Mouse (Mus musculus) forebrain, embryonic 15.5 days (tissue): Measurements from ENCODE around the gene Syce3. TPM values are rescaled to one million over a fixed set of nuclear protein-coding genes. Genes with fewer than 3 reads are reported as not detected.
A peak's percentile ranks its signal among the peaks of the same experiment; 100 is the strongest.

Source experiments
- ATAC-seq: fragments of 200-750 bp; cut with Nextera tagmentation; replicated peaks from 2 replicates; pipeline ENCODE4 v1.8.0; 2017; ENCODE audit warnings: mild to moderate bottlenecking, moderate TSS enrichment, moderate library complexity
- H3K27ac ChIP-seq: fragments of 300-500 bp; sonication (generic); replicated peaks from 2 replicates; pipeline ENCODE4 v1.5.1; 2015; ENCODE audit warnings: mild to moderate bottlenecking, inconsistent platforms
- H3K27me3 ChIP-seq: fragments of 300-500 bp; sonication (generic); 2 replicates; pipeline ENCODE4 v1.6.1; 2015; ENCODE audit warnings: inconsistent platforms
- H3K36me3 ChIP-seq: fragments of 300-500 bp; sonication (generic); 2 replicates; pipeline ENCODE4 v1.6.1; 2015; ENCODE audit warnings: mild to moderate bottlenecking, inconsistent platforms
- H3K4me1 ChIP-seq: fragments of 300-500 bp; sonication (generic); 2 replicates; pipeline ENCODE4 v1.6.1; 2015; ENCODE audit warnings: inconsistent platforms
- H3K4me2 ChIP-seq: fragments of 300-500 bp; sonication (generic); replicated peaks from 2 replicates; pipeline ENCODE4 v1.6.1; 2015; ENCODE audit warnings: mild to moderate bottlenecking, inconsistent platforms
- H3K4me3 ChIP-seq: fragments of 300-500 bp; sonication (generic); 2 replicates; pipeline ENCODE4 v1.5.1; 2015; ENCODE audit warnings: mild to moderate bottlenecking, inconsistent platforms
- H3K9ac ChIP-seq: fragments of 300-500 bp; sonication (generic); replicated peaks from 2 replicates; pipeline ENCODE4 v1.6.1; 2015; ENCODE audit warnings: mild to moderate bottlenecking, inconsistent platforms
- H3K9me3 ChIP-seq: fragments of 300-500 bp; sonication (generic); 2 replicates; pipeline ENCODE4 v1.6.1; 2016; ENCODE audit warnings: inconsistent platforms
- WGBS: fragments of 180-500 bp; shearing (Covaris S2); methylation state at CpG from one replicate; pipeline ENCODE4 v1.1.7; 2015; ENCODE audit warnings: mixed read lengths; 5-methylcytosine and 5-hydroxymethylcytosine counted together
- polyA plus RNA-seq: library from polyadenylated mRNA; unstranded; fragments of >200 nt; fragmentation: Nextera tagmentation; extraction: Ambion mirVana; gene quantifications from 2 replicates; pipeline ENCODE4 v1.2.1, GENCODE M21; 2015

Gene Syce3
- polyA plus RNA-seq, 1 experiment from 2014 or later: not detected

- H3K9ac ChIP-seq: peak overlapping the region; percentile 73
- H3K27ac ChIP-seq: peak overlapping the region; percentile 84
- no peaks in the 10 kb centered on the region for H3K9me3 ChIP-seq
- H3K4me3 ChIP-seq: peak overlapping the region; percentile 62
- under 1% methylated on average over 15 of the region's 15 CpGs for WGBS
- no peaks in the 10 kb centered on the region for H3K27me3 ChIP-seq
- peaks cover 37% of the 10 kb centered on the region for H3K4me1 ChIP-seq
- H3K4me2 ChIP-seq: peak overlapping the region; percentile 84
- H3K36me3 ChIP-seq: peaks cover 30% of the 10 kb centered on the region
- ATAC-seq: peak; percentile 66
Observed at GRCm38 (mm10) chr15:89356372-89356771, 53.9 kb downstream of the Syce3 start.

DNA sequence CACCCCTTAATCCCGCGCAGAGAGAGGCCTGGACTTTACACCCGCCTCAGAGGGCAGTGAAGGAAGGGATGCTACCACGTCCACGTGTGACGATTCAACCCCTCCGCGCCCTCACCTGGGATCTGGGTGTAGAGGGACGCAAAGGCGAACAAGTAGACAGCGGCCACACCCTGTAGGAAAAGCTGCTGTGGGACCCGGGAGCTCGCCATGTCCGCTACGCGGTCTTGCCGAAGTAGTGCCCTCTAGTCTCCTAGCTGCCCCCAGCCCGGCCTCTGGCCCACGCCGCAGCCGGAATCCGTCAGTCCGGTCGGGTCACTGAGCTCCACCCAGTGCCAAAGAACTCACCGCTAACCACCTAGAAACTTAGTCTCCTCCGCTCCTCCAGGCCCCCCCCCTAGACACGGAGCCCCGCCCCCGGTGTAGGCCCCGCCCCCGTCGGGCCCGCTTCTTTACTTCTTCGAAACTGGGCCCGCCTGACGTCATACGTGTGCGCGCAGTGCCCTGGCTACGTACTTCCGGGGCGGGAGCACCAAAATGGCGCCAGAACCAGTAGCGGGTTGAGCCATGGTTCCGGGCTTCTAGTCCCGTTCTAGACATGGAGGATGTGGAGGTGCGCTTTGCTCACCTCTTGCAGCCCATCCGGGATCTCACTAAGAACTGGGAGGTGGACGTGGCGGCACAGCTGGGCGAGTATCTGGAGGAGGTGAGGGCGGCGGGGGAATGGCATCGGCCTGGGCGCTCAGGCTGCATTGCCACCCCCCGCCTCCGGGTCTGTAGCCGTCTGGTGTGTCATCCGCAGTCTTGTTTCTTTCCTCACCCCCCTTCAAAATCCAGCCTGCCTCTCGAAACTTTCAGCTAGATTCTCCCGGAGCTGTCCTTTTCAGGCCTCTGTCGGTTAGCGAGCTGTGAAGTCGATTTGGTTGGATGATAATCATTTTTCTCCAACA lies 54.8 kb downstream of the Syce3 start, which contains the start of the genes Lmf2 and Ncaph2:
Gene Lmf2, minus strand, starts transcription at position 419 of the 947 bp plus-strand sequence.
Gene Ncaph2, plus strand, starts transcription at position 479 of the 947 bp plus-strand sequence.
- Histone ChIP-seq H3K9ac (peak within 1 kb of the TSS; percentile 73), H3K27me3 (no peaks in the 10 kb centered on the region), H3K4me2 (peak within 1 kb of the TSS; percentile 84), H3K4me3 (peak within 1 kb of the TSS; percentile 62), H3K27ac (peak within 1 kb of the TSS; percentile 84), H3K9me3 (no peaks in the 10 kb centered on the region), H3K4me1 (peaks cover 37% of the 10 kb centered on the region), H3K36me3 (peaks cover 30% of the 10 kb centered on the region)
- under 1% methylated on average over 64 of the region's 64 CpGs for WGBS
- ATAC-seq: peak; percentile 92

- peak overlapping the region; percentile 84 for H3K4me2 ChIP-seq
- no peaks in the 10 kb centered on the region for H3K27me3 ChIP-seq
- peaks cover 28% of the 10 kb centered on the region for H3K36me3 ChIP-seq
- peak overlapping the region; percentile 62 for H3K4me3 ChIP-seq
- H3K9me3 ChIP-seq: no peaks in the 10 kb centered on the region
- 83% methylated on average over 7 of the region's 7 CpGs for WGBS
- no peak overlapping the region for H3K27ac ChIP-seq
- peaks cover 37% of the 10 kb centered on the region for H3K4me1 ChIP-seq
- peak overlapping the region; percentile 73 for H3K9ac ChIP-seq
- ATAC-seq: no peak
Observed at GRCm38 (mm10) chr15:89354455-89354854, 55.8 kb downstream of the Syce3 start.

DNA sequence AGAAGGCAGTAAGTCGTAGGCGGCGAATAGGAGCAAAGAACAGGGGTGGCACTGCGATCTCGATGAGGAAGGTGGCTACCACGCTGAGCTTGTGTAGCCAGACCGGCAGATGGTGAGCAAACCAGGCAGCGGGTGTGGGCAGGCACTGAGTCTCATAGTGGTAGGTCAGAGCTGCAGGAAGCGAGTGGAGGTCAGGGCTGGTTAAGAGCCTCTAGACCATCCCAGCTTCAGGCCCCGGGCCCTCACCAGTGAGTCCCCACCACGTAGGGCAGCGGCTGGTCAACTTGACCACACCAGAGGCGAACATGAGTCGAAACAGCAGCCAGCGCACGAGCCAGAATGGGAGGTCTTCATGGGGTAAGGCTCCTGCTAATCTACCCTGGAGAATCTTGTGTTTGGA lies 56.5 kb downstream of the Syce3 start:
- Histone ChIP-seq H3K9ac (no peak overlapping the region), H3K36me3 (peaks cover 28% of the 10 kb centered on the region)

GRCm38 (mm10) chr15:89352795-89353194 lies 57.5 kb downstream of the Syce3 start:
- 97% methylated on average over 12 of the region's 12 CpGs for WGBS
- no peak overlapping the region for H3K27ac ChIP-seq
- H3K9ac ChIP-seq: no peak overlapping the region
- no peaks in the 10 kb centered on the region for H3K9me3 ChIP-seq
- peaks cover 28% of the 10 kb centered on the region for H3K36me3 ChIP-seq
- no peak for ATAC-seq
- H3K4me1 ChIP-seq: peaks cover 31% of the 10 kb centered on the region
- H3K4me3 ChIP-seq: no peak overlapping the region
- H3K4me2 ChIP-seq: no peak overlapping the region
- H3K27me3 ChIP-seq: no peaks in the 10 kb centered on the region

More for the DNA sequence above, 56.5 kb downstream of the Syce3 start:
- Histone ChIP-seq H3K4me3 (no peak overlapping the region), H3K4me1 (peaks cover 37% of the 10 kb centered on the region), H3K27me3 (no peaks in the 10 kb centered on the region), H3K9me3 (no peaks in the 10 kb centered on the region), H3K27ac (no peak overlapping the region), H3K4me2 (peak overlapping the region; percentile 84; the same call in 1 of the 2 replicates)
- WGBS: 95% methylated on average over 16 of the region's 16 CpGs
- ATAC-seq: no peak

GRCm38 (mm10) chr15:89352054-89352453 lies 58.2 kb downstream of the Syce3 start:
- no peak for ATAC-seq
- no peak overlapping the region for H3K27ac ChIP-seq

DNA sequence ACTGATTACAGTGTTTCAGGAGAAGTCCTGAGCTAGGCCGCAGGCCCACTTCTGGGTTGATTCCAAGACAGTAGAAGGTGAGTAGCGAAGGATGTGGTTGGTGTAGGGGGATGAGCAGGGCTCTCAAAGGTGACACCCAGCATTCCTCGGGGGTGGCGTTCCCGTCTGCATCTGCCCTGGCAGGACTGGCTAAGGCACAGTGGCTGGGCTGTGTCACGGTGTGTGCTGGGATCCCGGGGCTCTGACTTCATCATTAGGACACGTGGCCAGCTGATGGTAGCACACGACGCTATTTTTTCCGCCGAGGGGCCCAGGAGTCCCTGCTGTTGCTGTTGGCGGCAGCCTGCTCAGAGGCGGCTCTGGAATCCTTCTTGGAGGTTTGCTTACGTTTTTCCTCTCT lies 59.0 kb downstream of the Syce3 start:
- no peak for ATAC-seq
- Histone ChIP-seq H3K27ac (no peak overlapping the region), H3K9ac (no peak overlapping the region), H3K4me1 (peaks cover 16% of the 10 kb centered on the region), H3K9me3 (no peaks in the 10 kb centered on the region), H3K4me2 (no peak overlapping the region), H3K36me3 (peaks cover 28% of the 10 kb centered on the region), H3K4me3 (no peak overlapping the region), H3K27me3 (no peaks in the 10 kb centered on the region)
- 93% methylated on average over 15 of the region's 15 CpGs for WGBS

More at GRCm38 (mm10) chr15:89352054-89352453, 58.2 kb downstream of the Syce3 start:
- peaks cover 23% of the 10 kb centered on the region for H3K4me1 ChIP-seq
- H3K9me3 ChIP-seq: no peaks in the 10 kb centered on the region
- no peak overlapping the region for H3K9ac ChIP-seq
- WGBS: 95% methylated on average over 14 of the region's 14 CpGs
- H3K36me3 ChIP-seq: peaks cover 28% of the 10 kb centered on the region
- no peaks in the 10 kb centered on the region for H3K27me3 ChIP-seq
- no peak overlapping the region for H3K4me3 ChIP-seq
- H3K4me2 ChIP-seq: no peak overlapping the region

DNA sequence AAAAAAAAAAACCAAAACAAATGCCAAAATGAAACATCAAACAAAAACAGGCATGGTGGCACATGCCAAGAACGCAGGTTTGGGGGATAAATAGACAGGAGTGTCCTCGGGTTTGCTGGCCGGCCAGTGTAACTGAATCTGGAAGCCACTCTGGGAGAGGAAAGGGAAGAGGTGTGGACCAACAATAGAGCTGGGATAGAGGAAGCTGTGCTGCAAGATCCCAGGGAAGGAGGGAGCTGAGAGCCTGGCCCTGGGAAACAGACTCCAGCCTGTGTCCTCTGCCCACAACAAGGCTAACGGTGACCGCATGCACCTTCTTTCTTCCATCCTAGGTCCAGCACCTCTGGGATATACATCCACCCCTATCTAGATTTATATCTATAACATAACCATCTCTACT lies 59.9 kb downstream of the Syce3 start:
- Histone ChIP-seq H3K4me2 (no peak overlapping the region), H3K27me3 (no peaks in the 10 kb centered on the region), H3K9ac (no peak overlapping the region), H3K36me3 (peaks cover 28% of the 10 kb centered on the region), H3K27ac (no peak overlapping the region), H3K4me3 (no peak overlapping the region), H3K9me3 (no peaks in the 10 kb centered on the region), H3K4me1 (peaks cover 15% of the 10 kb centered on the region)
- WGBS: 87% methylated on average over 5 of the region's 5 CpGs
- ATAC-seq: no peak

DNA sequence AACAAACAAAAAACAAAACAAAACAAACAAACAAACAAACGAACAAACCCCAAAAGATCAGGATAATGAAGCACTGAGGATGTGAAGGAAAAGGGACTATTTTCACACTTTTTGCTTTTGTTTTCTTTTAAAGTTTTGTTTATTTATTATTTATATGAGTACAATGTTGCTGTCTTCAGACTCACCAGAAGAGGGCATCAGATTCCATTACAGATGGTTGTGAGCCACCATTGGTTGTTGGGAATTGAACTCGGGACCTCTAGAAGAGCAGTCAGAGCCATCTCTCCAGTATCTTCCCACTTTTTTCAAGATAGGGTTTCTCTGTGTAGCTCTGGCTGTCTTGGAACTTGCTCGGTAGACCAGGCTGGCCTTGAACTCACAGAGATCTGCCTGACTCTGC lies 67.0 kb downstream of the Syce3 start:
- Histone ChIP-seq H3K4me3 (no peak overlapping the region), H3K27ac (no peak overlapping the region), H3K27me3 (no peaks in the 10 kb centered on the region), H3K4me2 (no peak overlapping the region), H3K9me3 (no peaks in the 10 kb centered on the region), H3K36me3 (no peaks in the 10 kb centered on the region), H3K4me1 (no peaks in the 10 kb centered on the region), H3K9ac (no peak overlapping the region)
- ATAC-seq: no peak
- WGBS: 86% methylated on average over 3 of the region's 3 CpGs

DNA sequence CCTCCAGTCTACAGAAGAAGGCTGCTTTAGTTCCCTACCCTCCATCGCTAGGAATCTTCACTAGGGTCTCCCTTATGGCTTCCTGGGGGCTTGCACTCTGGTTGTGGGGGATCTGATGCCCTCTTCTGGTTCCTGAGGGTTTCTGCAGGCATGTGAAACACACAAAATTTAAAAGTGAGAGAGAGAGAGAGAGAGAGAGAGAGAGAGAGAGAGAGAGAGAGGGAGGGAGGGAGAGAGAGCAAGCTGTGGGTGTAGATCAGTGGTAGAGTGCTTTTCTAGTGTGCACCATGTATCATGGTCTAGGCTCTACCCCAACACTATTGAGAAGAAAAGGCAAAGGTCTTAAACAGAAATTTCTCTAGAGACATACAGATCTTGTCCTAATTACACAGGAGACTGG lies 68.6 kb downstream of the Syce3 start:
- Histone ChIP-seq H3K27me3 (no peaks in the 10 kb centered on the region), H3K9me3 (no peaks in the 10 kb centered on the region), H3K4me2 (no peak overlapping the region), H3K4me3 (no peak overlapping the region), H3K27ac (no peak overlapping the region), H3K4me1 (no peaks in the 10 kb centered on the region), H3K36me3 (no peaks in the 10 kb centered on the region), H3K9ac (no peak overlapping the region)
- no peak for ATAC-seq
- WGBS: 33% methylated on average over 1 of the region's 1 CpGs
